Mouse (Mus musculus): ENCODE results near the gene Amer1.

The Amer1 gene

DNA sequence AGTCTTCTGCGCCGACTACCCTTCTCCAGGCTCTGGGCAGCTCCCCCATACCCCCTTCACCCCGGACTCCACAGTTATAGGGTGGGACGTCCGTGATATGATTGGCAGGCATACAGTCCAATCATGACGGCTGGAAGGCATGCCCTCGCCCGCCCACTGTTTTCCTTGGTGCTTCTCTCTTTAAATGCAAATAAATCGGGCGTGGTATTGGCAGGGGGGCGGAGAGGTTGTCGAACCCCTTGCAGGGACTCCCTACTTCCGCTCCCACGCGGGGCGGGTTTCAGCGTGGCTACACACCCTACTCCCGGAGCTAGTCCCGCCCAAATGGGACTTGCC is at the start of gene Amer1:
Gene Amer1, minus strand, starts transcription at position 97 of the 336 bp plus-strand sequence.
- in situ Hi-C loops (cut with MboI), result no loop called here

DNA sequence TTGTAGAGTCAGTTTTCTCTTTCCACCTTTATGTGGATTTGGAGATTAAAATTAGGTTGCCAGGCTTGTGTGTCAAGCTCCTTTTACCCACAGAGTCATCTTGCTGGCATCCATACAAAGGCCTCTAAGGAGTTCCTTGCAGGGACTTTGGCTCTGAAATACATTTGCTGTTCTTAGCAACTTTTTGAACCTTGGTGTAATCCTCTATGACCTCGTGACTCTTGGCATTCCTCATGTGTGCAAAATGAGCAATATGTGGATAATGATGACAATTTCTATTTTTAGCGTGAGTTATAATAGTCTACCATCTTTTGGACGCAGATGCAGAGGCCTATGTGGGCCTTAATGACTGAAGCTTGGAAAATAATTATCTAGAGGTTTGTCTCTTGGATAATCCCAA is 12.5 kb upstream of the Amer1 start:
- in situ Hi-C loops (cut with MboI), result no loop called here

DNA sequence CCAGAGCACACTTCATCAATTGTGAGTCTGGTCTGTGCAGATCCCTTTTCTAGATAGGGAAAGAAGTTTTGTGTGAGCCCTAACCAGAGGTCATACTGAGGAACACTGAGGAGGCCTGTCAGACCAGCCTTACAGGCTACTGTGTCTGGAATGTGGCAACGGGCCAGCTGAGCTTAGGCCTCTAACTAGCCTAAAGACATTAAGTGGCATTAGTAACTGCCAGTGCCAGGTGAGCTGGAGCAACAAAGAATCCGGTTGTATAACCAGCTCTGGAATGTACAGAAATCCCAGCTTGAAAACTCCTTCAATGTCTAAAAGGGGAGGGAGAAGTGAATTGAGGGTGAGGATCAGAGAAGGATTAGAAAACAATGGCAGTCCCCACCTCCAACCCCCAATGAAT is 1.2 kb upstream of the Amer1 start:
- in situ Hi-C loops (cut with MboI), result no loop called here

DNA sequence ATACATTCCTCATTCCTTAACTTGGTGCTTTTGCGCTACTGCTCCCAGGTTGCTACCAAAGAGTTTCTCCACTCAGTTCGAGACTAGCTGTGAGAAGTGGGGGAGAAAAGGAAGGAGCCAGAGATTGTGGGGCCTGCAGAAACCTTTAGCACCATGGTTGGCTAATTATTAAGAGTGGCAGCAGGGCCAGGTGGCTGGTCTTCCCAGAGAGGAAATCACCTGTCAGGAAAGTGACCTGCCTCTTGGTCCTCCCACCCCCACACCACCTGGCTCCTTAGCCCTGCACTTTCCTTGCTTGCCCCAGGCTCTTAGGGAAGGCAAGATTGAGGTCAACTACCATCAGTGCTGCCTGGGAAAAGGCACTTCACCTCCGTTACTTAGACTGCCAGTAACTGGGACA is 469 bp upstream of the Amer1 start:
- in situ Hi-C loops (cut with MboI), result no loop called here

DNA sequence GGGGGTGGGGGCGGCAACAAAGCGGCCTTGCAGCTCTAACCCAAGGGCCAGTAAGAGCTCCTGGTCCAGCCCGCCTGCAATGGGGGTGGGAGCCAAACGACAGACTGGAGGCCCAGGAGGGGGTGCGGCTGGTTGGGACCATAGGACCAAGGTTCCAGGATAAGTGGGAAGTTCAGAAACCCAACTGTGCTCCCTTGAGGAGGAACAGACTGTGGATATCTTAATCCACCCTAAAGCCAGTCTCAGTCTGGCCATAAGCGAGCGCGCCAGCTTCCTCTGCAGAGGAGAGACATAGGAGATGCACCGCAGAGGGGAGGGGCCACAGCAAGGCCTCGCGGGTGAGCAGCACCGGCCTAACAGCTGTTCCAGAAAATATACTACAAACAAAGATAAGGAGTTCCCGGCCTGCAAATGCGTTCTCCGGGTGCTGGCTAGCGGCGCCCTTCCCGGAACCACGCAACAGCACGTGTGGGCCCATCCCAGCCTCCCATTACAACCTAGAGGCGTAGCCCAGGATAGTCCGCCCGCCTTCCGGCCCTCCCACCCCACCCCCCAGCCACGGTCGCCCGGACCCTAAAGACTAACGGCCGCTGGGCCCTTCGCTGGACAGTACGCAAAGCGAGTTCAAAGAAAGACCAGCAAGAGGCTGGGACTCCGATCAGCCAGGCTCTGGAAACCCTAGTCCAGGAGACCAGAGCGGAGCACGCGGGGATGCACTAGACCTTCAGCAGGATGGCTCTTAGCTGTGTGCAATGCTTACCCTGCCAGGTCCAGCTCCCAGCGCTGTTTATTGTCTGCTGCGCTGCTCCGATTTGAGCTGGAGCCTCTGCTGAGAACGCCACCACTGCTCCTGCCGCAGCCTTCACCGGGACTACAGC is 535 bp downstream of the Amer1 start:
- in situ Hi-C loops (cut with MboI), result no loop called here

DNA sequence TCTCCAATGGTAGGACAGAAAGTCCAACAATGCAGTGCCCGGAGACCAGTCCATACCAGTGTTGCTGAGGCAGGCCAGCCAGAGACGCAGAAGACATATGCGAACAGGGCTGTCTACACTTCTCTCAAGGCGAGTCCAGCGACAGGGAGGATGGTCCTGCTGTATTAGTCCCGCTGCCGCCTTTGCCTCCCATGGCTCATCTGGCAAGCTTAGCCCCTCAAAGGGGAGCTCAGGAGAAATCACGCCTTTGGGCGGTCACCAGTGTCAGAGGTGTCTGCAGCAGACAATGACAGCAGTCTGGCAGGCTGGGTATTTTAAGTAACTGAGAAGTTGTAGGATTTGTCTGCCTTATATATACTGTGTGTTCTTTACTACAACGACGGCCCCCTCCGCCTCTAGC is 1.3 kb downstream of the Amer1 start:
- in situ Hi-C loops (cut with MboI), result no loop called here

DNA sequence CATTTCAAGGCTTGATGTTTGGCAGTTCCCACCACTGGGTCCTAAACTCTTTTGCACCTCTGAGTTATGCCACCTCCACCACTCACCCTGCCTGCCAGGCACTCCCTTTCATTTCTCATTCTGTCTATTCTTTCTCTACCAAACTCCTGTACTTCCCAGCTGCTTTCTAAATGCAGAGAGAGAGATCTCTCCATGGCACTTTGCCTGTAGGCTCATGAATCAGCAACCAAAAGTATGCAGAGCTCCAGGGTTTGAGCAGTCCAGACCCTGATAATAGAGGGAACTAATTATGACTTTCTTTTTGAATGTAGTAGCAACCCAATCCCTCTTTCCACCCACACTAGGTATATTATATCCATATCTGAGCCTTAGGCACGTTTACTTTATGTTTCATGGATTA is 2.4 kb downstream of the Amer1 start:
- in situ Hi-C loops (cut with MboI), result no loop called here

DNA sequence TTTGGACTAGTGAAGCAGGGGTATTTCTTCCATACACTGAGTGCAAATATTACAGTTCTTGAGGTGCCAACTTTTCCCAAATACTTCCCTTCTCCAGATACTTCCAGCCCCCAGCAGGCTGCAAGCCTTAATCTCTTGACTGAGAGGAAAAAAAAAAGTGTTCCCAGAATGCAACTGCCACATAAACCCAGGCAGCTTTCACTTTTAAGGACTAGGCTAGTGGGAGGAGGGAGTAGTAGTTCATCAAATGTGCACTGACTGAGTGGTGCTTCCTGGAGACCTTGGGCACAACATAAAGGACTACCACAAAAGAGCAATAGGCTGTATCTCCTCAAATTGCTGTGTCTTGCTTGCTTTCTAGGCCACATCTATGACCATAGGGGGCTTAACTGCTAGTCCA is 3.4 kb downstream of the Amer1 start:
- in situ Hi-C loops (cut with MboI), result no loop called here

DNA sequence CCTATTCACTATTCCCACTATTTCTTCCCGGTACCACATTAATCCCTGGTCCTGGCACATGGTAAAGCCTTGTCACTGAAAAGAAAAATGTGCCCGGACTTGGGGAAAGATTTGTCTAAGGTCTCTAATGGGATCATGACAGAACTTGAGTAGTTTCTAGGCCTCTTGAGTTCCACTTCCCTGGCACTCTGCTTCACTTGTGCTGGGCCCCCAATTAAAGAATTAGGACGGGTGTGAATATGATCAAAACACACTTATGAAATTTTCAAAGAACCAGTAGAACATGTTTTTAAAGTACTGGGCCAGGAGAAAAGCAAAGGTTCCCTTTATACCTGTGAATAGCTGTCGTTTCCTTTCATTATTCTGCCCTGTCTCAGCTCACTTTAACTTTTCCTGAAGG is 6.2 kb downstream of the Amer1 start:
- in situ Hi-C loops (cut with MboI), result no loop called here

DNA sequence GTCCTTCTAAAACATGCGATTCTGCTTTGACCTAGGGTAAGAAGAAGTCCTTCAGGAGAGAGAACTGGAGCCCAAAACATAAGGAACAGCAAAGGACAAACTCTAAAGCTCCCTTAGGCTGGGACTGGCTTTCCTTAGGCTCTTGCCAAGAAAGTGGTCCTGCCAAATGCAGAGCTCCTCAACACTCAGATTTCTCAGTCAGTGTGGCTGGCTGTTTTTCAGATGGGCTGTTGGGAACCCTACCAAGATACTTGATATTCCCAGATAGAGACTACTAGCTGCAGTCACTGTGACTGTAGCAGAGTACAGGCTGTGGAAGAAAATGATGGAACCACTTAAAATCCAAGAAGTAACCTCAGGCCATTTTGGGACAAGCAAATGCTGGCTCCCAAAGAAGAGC is 7.4 kb downstream of the Amer1 start:
- in situ Hi-C loops (cut with MboI), result no loop called here

DNA sequence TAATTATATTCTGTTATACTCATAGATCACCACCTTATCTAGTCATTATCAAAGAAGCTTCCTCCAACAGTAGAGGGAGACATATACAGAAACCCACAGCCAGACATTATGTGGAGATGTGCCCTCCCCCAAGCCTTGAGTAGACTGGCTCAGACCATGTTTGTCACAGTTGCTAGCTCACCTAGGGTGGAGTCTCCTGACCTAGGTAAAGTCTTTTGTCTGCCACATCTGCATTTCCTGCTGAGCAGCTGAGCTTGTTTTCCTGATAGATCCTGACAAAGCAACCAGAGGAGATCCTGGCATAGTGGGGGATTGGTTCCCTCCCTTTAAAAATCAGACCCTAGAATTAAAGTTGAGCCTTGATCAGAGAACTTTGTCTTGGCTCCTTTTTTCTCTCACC is 71.6 kb downstream of the Amer1 start:
- in situ Hi-C loops (cut with MboI), result no loop called here

Measured in mature B cell (primary cell).